Mouse (Mus musculus) right cerebral cortex, postnatal 10 days (tissue): ENCODE results near the gene Tmem203.

Experiments
- DNase-seq, 2 experiments: peaks; one replicate each; pipeline ENCODE4 v3.0.0; 2021; ENCODE audit warnings: low spot score in 2 of 2

Gene Tmem203

DNA sequence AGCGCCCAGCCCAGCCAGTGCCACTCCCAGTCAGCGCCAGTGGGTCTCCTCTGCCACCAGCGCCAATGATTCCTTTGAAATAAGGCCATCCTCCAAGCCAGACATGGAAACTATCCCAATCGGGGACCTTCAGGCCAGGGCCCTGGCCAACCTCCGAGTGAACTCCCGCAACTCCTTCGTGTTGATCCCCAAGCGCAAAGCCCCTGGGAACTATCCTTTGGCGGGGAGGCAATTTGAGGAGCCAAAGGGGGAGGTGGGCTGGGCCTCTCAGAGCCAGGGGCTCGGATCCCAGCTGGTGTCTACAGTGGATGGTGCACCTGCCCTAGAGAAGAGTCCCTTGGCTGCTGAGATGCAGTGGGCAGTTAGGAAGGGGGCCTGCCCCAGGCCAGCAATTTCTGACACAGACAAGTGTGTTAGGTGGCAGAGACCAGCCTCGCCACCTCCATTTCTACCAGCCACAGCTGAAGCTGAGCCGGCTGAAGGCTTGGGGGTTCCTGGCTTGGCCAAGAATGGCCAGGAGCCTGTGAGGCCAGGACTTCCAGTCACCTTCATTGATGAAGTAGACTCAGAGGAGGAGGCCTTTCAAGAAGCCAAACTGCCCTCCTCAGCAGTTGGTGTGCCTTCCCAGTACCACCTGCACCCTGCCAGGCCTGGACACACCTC lies 8.5 kb downstream of the Tmem203 start:
- DNase-seq = peak in 1 of 2 experiments; percentile 28

DNA sequence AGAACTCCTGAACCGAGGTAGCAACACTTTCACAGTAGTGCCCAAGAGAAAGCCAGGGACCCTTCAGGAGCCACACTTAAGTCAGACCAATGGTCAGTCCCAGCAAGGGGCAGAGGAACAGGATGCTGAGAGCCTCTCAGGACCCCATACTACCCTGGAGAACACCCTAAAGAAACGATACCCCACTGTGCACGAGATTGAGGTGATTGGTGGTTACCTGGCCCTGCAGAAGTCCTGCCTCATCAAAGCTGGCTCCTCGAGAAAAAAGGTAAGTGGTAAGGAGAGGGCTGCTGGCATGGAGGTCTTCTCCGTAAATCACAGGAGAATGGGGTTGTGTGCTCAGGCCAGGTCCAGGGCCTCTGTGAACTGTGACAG lies 9.0 kb downstream of the Tmem203 start:
- DNase-seq = no peak

DNA sequence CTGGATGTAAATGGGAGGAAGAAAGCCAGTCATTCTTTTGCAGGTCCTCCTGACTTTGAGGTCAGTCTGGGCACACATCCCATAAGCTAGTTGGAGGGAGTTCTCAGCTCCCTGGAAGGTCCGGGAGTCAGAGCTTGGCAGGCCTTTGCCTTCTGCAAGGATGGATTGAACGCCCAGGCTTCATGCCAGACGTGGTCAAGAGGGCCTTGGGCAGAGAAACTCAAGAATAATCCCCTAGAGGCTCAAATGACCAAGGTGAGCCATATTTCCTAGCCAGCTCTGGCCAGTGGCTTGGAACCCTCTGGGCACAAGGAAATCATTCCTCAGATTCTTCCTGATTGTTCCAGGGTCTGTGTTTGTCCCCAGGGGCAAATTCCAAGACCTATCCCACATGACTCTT lies 9.6 kb downstream of the Tmem203 start:
- no peak for DNase-seq

DNA sequence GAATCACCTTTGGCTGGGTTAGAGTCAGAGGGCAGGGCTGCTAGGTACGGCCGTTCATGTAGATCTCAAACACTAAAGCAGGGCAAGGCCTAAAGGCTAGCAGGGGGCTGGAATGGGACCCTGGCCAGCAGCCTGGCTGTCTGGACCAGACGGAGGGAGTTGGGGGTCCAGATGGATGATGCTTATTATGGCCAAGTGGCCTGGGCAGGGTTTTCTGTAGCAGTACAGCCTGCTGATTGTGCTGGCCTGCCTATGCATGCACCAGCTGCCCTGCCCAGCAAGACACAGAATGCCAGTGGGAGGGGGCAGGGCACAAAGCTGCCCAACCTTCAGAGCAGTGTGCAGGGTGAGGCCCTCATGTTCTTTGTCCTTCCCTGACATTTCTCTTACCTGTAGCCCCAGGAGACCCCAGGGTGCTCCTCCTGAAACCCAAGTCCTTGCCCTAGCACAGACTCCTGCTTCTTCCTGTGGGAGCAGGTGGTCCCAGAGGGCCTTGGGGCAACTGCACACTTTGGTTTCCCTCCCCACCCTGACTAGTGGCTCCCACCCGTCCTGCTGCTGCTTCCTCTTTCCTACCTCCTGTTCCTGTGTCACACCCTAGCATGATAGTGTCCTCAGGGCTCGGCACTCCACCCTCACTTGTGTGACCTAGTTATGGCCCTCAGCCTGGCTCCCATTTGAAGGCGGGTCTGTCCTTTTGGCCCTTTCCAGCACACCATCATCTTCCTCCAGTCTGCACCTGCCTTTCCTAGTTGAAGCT lies 10.8 kb downstream of the Tmem203 start:
- DNase-seq = no peak

DNA sequence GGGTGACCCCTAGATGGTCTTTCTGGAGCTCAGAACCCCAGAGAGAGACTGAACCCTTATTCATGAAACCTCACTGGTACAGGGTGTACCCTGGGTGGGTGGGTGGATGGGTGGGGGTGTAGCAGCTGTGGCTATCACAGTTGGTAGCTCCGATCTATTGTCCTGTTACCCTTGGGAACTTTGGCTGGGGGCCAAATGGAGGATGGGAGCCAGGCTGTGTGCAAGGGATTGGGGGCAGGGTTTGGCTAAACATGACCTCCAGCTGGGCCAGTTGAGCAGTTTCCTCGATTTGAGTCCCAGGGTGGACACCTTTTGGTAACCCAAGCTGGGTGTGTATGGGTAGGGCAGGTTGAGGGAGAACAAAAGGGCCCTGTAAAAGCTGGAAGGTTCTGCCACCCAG lies 11.5 kb downstream of the Tmem203 start:
- peak in 1 of 2 experiments; percentile 60 for DNase-seq

DNA sequence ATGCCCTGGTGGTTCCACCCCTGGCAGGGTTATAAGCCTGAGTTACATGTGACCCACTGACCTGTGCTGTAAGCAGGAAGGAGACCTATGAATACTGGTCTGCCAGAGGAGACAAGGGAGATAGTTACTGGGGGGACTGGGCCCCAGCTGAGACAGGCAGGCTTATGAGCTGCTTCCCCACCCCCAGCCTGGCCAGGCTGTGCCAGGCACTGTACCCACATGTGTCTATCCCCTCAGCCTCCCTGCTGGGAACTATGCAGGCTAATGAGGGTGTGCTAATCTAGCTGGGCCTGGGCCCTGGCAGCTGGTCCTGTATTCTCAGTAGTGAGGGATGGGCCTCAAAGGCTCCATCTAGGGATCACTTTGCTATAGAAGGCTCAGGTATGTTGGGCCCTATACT lies 12.0 kb downstream of the Tmem203 start:
- no peak for DNase-seq

DNA sequence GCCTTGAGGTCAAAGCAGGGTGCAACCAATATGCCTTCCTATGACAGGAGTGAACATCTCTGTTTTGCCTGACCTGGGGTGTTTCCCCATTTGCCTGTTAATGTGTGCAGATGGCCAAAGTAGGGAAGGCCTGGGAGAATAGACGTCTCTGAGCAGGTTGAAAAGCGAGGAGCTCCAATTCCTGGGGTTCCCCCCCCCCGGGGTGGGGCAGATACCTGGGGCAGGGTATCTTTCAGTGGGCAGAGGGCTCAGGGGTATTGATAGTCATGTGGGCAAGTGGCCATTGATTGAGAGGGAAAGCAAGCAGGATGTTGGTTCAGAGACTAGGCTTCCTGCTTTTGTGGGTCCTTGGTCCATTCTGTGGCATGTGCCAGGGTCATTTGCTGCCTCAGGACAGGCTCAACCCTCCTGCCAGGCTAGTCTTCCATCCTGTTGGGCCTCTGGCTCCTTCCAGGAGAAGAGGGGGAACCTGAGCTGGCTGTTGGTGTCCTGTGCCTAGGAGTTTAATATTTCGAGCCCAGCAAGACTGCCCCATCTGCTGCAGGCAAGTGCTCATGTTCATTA lies 12.6 kb downstream of the Tmem203 start:
- no peak for DNase-seq

DNA sequence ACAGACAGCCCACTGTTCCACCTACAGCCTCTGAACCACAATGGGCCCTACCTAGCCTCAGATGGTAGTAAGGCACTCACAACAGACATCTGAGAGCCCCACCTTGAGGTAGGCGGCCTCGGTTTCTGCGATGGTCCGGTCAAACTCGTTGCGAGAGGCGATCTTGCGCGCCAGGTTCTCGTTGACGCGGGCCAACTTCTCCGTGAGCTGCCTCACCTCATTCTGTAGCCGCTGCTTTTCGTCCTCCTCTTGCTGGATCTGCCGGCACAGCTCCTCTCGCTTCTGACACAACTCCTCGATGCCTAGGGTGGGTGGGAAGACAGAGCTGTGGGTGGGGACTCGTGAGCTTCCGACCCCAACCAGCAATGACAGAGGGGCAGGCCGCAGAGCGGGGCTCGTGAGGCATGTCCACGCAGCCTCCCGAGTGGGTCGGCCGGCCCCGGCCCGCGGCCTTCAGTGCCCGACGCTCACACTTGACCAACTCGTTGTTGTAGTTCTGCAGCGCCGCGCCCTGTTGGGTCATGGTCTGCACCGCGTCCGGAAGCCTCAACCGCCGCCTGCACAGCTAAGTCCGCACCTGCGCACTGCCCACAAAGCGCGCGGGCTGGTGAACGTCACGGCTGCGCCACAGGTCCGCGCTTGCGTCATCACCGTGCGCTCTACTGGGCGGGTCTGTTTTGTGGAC lies 16.7 kb downstream of the Tmem203 start, which contains the start of the genes Ssna1 and Anapc2:
TSS of gene Ssna1 (minus strand) at position 612 of the 685 bp plus-strand sequence.
TSS of gene Anapc2 (plus strand) at position 652 of the 685 bp plus-strand sequence.
- peak; percentile 98 to 99 for DNase-seq

DNA sequence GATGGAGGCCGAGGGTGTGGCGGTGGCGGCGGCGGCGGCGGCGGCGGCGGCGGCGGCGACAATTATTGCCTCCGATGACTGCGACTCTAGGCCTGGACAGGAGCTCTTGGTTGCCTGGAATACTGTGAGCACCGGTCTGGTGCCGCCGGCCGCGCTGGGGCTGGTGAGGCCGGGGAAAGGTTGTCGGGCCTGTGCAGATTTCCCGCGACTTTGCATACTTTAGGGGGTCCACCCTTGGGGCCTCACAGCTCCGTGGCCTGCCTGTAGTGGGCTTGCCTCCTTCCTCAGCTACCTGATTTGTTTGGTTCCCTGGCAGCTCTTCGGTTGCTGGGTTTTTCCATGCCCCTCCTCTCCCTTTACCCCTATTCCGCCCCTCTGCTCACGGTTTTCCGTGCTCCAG lies 17.3 kb downstream of the Tmem203 start:
- peak in 1 of 2 experiments; percentile 37 for DNase-seq

DNA sequence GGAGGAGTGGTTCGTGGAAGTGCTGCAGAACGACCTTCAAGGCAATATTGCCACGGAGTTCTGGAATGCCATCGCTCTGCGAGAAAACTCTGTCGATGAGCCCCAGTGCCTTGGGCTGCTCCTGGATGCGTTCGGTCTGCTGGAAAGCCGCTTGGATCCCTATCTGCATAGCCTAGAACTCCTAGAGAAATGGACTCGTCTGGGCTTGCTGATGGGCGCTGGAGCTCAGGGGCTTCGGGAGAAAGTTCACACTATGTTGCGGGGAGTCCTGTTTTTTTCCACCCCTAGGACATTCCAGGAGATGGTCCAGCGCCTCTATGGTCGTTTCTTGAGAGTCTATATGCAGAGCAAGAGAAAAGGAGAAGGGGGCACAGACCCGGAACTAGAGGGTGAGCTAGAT lies 17.8 kb downstream of the Tmem203 start:
- DNase-seq = no peak

DNA sequence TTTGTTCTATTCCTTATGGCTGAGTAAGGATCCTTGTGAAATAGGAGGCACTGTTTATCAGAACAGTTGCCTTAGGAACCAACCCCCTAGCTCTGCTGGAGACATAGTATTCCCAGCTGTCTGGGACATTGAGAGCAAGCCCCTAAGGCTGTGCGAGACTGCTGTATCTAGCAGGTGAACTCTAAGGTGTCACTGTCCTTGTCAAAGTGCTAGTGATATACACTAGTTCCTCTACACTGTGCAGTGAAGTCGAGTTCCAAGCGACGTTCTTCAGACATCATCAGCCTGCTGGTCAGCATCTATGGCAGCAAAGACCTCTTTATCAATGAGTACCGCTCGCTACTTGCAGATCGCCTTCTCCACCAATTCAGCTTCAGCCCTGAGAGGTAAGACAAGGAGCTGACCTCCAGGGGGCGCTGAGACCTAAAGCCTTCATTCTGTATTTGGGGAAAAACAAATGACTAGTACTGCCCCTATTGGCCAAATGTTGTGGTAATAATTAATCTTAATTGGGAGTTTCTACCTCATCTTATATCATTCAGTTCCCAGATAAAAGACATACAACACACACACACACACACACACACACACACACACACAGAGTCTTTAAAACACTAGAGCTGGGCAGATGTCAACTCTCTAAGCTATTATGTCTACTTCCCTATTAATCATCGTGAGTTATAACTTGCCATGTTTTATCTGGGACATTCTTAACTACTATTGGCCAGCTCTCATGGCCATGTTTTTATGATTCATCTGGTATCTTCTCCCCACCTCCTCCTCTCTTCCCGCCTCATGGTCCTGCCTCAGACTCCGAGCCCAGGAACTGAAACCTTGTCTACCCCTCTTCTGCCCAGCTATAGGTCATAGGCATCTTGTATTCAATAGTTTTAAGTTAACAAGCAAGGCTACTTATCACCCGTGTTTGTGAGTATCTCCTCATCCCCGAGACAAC lies 24.0 kb downstream of the Tmem203 start:
- DNase-seq = peak; percentile 72 to 86

DNA sequence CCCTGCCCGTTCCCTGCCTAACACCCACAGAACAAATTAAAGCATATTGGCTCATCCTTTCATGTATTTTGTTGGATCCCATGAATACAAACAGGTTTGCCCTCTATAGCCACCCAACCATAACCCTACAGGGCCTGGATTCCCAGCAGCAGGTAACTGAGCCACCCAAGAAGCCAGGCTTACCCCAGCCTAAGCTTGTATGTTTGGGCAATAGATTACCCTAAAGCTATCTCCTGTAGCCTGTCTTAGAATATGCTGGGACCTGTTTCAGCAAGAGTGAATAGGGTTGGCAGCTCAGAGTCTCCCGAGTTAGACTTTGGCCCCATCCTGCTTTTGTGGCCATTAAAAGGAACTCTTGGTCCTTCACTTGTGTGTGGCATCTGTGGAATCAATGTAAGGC lies 30.3 kb downstream of the Tmem203 start:
- no peak for DNase-seq

DNA sequence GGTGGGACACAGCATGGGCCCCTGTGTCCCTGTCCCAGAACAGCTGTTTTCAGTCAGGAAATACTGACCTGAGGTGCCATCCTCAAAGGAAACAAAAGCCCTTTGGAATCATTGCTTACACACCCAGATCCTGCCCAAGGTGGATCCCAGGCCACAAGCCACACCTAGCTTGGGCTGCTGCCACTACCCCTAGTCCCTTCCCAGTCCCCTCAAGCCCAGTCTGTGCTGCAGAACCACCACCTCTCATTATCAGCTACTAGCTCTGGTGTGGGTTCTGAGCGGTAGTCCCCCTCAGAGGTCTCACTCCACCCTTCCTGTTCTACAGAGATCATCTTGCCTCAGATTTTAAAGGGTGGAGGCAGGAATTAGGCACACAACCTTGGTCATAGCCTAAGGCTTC lies 31.1 kb downstream of the Tmem203 start:
- no peak for DNase-seq

DNA sequence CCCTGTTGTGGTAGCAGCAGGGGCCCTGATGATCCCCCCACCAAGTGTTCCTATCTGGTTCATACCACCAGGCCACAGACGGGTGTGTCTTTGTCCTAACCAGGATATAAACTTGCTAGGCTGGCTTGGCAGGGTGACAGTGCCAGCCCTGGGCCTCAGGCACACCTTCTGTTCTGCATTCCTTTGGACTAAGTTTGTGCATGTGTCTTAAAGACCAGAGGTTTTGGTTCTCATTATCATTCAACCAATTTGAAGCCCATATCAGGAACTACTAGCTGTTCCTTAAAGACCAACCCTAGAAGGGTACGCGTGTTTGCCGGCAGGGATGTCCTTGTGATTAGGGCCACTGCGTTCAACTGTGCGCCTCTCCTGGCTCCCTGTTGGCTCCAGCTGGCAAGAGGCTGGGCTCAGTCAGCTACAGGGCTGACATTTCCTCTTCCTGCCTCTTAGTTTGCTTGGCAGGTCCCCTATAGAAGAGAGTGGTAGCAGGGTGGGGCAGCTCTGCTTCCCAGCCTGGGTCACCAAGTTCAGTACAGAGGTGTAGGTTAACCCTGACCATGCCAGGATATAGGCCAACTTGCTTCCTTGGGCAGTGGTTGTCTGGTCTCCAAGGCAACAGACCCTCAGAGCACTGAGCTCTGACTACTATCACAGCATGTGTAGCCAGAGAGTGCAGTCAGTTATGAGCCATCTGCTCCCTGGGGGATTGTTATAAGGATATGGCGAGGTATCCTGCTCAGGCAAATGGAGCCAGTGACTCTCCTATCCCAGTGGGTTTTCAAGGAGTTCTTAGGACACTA lies 31.8 kb downstream of the Tmem203 start:
- peak in 1 of 2 experiments; percentile 69 for DNase-seq

DNA sequence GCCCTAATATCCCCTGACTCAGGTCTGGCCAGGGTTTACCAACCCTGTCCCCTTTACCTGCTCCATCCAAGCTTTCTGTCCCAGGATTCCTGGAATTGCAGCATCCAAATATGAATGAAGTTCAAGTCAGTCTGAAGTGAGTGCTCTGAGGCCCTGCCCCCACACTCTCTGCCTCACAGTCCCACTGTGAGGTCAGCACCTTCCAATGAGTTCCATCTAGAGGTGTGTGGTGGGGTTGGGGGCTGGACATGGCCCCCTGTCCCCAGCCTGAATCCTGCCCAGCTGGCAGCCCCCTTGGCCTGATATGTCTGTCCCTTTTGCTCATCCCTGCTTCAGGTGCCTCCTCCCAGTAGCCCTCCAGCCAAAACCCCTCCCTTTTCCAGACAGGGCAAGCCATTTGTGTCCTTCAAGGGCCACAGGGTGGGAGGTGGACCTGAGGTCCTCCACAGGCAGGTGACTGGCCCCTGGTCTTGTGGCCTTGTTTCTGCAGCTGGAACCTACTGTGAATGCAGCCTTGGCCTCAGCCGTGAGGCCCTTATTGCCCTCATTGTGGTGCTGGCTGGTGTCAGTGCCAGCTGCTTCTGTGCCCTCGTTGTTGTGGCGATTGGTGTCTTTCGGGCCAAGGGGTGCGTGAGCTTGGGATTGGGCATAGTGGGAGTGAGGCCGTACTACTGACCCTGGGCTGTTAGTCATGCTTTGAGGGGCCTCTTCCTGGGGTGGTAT lies 32.8 kb downstream of the Tmem203 start, which contains the start of gene Tmem210:
TSS of gene Tmem210 (plus strand) at position 219 of the 723 bp plus-strand sequence.
- no peak for DNase-seq

DNA sequence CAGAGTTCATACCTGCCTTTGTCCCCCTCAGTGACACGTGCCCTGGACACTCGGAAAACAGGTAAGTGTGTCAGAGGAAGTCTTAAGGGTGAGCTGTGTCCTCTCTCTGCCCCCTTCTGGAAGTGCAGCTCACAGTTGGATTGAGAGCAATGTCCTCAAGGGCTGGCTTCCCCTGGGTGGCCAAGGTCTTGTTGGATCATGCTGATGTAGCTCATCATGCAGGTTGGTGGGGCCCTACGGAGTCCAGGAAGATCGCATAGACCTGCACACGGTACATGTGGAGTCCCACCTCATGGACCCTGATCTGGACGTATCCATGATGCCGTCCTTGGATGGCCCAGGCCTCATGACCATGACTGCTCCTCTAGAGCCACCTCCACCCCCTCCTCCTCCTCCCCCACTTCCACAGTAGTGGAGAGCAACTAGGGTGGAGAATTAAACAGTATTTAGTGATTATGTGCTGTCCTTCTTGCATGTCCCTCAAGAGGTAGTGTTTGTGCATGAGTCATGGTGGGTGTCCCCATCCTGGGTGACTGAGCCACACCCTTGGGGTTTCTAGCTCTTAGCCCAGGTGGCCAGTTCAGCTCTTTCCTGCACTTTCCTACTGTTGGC lies 33.6 kb downstream of the Tmem203 start:
- no peak for DNase-seq

DNA sequence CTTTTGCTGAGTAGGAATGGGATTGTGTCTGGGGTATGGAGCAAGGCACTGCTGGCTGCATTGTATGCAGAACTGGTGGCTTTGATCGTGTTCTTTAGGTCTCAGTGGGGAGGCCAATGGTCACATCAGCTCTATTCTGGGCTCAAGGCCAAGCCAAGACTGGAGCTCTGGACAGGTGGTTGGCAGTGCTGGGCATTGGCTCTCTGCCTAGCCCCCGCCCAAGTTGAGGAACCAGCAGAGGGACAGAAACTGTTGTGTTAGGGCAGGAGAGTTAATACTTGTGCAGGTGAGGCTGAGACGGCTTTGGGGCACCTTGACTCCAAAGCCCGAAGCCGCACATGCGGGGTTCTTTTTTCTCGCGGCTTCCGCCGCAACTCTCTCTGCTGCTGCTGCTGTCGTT lies 34.4 kb downstream of the Tmem203 start, which contains the start of gene Lrrc26:
TSS of gene Lrrc26 (plus strand) at position 265 of the 400 bp plus-strand sequence.
- DNase-seq = peak in 1 of 2 experiments; percentile 74

DNA sequence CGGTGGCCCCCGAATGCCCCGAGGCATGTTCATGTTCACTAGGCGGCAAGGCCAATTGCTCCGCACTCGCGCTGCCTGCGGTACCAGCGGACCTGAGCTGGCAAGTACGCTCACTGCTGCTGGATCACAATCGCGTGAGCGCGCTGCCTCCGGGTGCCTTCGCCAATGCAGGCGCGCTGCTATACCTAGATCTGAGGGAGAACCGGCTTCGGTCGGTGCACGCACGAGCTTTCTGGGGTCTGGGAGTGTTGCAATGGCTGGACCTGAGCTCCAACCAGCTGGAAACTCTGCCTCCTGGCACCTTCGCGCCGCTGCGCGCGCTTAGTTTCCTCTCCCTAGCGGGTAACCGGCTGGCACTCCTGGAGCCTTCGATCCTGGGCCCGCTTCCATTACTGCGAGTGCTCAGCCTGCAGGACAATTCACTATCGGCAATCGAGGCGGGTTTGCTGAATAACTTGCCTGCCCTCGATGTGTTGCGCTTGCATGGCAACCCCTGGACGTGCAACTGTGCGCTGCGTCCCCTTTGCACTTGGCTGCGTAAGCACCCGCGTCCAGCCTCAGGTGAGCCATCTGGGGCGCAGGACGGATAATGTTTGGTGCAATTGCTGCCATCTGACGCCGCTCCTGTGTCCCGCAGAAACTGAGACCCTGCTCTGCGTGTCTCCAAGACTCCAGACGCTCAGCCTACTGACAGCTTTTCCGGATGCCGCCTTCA lies 35.0 kb downstream of the Tmem203 start:
- DNase-seq = peak; percentile 78 to 81
